Mouse (Mus musculus) layer of hippocampus, adult 2 months (tissue): ENCODE results near the gene Ptprm. TPM values are rescaled to one million over a fixed set of nuclear protein-coding genes. Genes with fewer than 3 reads are reported as not detected.
A peak's percentile ranks its signal among the peaks of the same experiment; 100 is the strongest.

ENCODE experiments used
- DNase-seq, 2 experiments: peaks; one replicate each; pipeline ENCODE4 v3.0.0; 2022; ENCODE audit warnings: low spot score in 2 of 2
- H3K27ac ChIP-seq: fragments of 200-600 bp; 2 replicates; pipeline ENCODE4 v1.8.1; 2022
- H3K4me3 ChIP-seq: fragments of 200-600 bp; 2 replicates; pipeline ENCODE4 v1.8.1; 2022; ENCODE audit warnings: mild to moderate bottlenecking
- CTCF ChIP-seq: fragments of 200-600 bp; conservative IDR thresholded peaks from 2 replicates; pipeline ENCODE4 v1.8.1; 2022; ENCODE audit warnings: antibody characterized with exemption, mild to moderate bottlenecking, moderate library complexity
- total RNA-seq, 2 experiments: library from RNA; stranded (reverse); gene quantifications; 2 replicates each; pipeline ENCODE4 v1.2.3; 2021

The Ptprm gene
- total RNA-seq, 2 experiments from 2014 or later: 21.1 to 26.4 TPM

DNA sequence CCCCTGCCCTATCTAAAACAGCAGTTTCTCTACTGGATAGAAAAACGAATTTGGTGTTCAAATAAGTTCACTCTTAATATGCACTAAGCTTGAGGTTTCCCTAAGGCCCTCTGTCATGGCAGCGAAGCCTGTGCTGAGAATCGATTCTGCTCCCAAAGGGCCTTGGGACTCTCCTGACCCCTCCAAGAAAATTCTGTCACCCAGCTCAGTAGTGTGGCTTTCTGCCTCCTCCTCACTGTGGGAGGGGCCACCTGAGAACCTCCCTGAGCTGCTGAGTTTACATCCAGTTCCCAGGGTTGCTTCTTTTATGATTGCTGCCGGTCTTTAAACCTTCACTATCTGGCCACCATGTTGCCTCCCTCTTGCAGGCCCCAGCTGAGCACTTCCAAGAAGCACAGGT lies 666.7 kb downstream of the Ptprm start:
- Histone ChIP-seq H3K4me3 (no peak overlapping the region), H3K27ac (peak overlapping the region; percentile 24; the same call in 1 of the 2 replicates)
- DNase-seq: no peak
- no peak for TF ChIP-seq CTCF

DNA sequence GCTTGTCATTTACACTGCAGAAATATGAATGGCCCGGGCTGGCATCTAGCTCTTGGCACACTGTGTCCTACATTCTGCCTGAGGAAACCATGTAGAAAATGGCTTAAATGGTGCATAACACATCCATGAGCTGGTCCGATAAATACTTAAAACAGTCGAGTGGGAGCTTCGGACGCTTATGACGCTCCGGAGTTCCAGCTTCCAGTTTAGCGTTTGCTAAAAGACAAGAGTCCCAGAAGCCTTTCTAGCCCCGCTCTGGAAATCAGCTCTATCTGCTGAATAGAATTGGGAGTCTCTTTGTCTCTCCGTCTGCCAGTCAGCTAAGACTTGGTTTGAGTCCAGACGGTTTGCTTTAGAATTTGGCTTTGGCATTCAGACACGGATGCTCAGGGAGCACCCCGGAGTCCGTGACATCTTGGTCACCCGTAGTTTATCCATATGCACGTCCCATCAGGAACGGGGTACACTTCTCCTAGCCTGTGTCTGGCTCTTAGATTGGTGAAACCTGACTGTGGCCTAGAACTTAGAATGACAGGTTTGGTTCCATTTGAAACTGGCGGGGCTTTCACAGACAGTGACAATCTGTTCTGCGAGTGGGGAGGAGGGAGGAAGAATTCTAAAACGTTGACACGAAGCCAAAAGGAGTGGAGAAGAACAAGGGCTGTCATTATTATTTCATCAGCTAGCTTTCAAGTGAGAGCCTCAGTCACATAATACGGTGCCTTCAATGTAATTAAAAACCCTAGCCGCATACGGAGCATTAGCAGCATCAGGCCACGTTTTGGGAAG lies 667.4 kb downstream of the Ptprm start:
- DNase-seq: peak; percentile 31 to 60
- no peak overlapping the region for H3K27ac ChIP-seq
- no peak for TF ChIP-seq CTCF
- H3K4me3 ChIP-seq: no peak overlapping the region; the same call in 1 of the 2 replicates

DNA sequence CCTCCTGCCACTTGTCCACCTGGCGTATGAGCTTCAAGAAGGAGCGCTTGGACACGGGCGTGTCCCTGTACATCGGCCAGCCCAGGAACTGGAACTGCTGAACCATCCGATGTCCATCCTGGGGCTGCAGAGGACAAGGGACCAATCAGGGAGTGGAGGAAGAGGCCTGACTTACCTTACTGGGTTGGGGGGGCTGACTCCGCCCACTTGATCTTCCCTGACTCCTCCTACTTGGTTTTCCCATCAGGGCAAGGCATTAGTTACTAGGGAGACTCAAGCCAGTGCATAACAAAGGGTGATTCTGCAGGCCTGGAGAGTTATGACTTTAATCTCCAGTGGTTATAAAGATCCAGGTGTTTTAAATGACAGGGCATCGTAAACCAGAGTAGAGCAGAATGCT lies 670.8 kb downstream of the Ptprm start:
- H3K4me3 ChIP-seq: no peak overlapping the region
- DNase-seq: no peak
- TF ChIP-seq CTCF: no peak
- no peak overlapping the region for H3K27ac ChIP-seq

DNA sequence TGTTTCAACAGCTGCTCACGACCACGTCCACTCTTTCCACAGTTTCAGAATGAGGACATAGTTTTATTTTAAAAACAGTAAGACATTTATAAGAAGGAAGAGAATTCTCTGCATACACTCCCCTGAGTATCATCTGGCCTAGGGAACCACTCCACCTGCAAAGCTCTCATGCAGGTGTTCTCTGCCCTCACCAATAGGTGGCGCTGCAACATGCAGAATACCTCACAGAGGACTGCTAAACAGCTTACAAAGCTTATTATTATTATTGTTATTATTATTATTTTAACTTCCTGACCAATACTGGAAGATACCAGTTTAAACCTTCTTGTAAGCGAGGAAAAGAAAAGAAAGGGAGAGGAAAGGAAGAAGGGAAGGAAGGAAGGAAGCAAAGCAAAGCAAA lies 673.6 kb downstream of the Ptprm start:
- peak in 1 of 2 experiments; percentile 67 for DNase-seq
- H3K4me3 ChIP-seq: no peak overlapping the region
- H3K27ac ChIP-seq: no peak overlapping the region
- TF ChIP-seq CTCF: peak; percentile 96

- TF ChIP-seq CTCF: no peak
- no peak overlapping the region for H3K27ac ChIP-seq
- DNase-seq: no peak
- no peak overlapping the region for H3K4me3 ChIP-seq
Measured at GRCm38 (mm10) chr17:66674667-66675066, 679.6 kb downstream of the Ptprm start.

- DNase-seq: no peak
- H3K27ac ChIP-seq: no peak overlapping the region
- no peak for TF ChIP-seq CTCF
- H3K4me3 ChIP-seq: no peak overlapping the region
Measured at GRCm38 (mm10) chr17:66671715-66672230, 682.5 kb downstream of the Ptprm start.

- Histone ChIP-seq H3K4me3 (no peak overlapping the region), H3K27ac (no peak overlapping the region)
- no peak for TF ChIP-seq CTCF
- no peak for DNase-seq
Measured at GRCm38 (mm10) chr17:66671287-66671686, 683.0 kb downstream of the Ptprm start.

GRCm38 (mm10) chr17:66665791-66666190 lies 688.5 kb downstream of the Ptprm start:
- DNase-seq: no peak
- TF ChIP-seq CTCF: no peak
- Histone ChIP-seq H3K27ac (no peak overlapping the region), H3K4me3 (no peak overlapping the region)

GRCm38 (mm10) chr17:66665201-66665756 lies 689.0 kb downstream of the Ptprm start:
- Histone ChIP-seq H3K27ac (no peak overlapping the region), H3K4me3 (no peak overlapping the region)
- DNase-seq: no peak
- TF ChIP-seq CTCF: no peak

DNA sequence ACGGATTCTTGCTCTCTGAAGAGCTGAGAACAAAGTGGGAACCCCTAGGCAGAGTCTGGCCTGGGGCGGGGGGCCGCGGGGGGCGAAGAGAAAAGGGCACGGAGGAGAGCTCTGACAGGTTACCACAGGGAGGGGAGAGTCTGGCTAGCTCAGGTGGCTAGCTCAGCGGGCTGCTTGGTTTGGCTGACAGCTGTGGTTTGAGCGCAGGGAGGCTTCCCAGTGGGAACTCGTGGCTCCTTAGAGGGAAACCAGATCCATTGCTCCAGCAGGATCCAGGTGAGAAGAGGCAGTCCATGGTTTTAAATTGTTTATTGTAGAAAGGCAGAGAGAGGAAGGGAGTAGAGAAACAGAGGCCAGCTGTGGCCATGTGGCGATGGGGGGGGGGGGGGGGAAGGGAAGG lies 689.5 kb downstream of the Ptprm start:
- no peak for TF ChIP-seq CTCF
- Histone ChIP-seq H3K4me3 (no peak overlapping the region), H3K27ac (no peak overlapping the region)
- DNase-seq: no peak

- Histone ChIP-seq H3K27ac (no peak overlapping the region), H3K4me3 (no peak overlapping the region)
- no peak for TF ChIP-seq CTCF
- no peak for DNase-seq
Measured at GRCm38 (mm10) chr17:66659242-66659641, 695.0 kb downstream of the Ptprm start.

- no peak for TF ChIP-seq CTCF
- no peak overlapping the region for H3K27ac ChIP-seq
- H3K4me3 ChIP-seq: no peak overlapping the region
- DNase-seq: no peak
Measured at GRCm38 (mm10) chr17:66637951-66638722, 716.1 kb downstream of the Ptprm start.

DNA sequence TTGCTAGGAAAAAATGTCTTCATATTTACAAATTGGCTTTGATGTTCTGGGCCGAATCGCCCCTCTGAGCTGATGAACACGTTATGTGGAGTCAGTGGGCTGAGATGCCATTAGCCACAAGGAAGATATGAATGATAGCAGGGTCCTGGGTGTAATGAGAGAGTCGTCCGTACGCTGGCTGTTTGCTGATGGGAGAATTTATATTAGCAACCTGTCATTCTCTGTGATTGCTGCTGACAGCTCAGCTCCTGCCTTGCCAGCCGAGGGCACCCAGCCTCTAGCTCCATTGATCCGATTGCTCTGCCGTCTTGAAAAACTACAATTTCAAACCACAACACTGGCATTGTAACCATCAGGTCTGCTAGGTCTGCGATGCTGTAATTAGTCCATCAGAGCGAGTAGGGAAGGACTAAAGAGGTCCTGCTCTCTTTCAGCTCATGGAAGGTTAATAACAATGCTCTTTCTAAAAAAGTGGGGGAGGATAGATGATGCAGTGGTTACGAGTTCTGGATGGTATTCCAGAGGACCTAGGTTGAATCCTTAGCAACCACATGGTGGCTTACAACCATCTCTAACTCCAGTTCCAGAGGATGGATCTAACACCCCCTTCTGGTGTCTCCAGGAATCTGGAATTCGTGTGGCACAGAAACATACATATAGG lies 734.1 kb downstream of the Ptprm start:
- no peak overlapping the region for H3K4me3 ChIP-seq
- no peak for TF ChIP-seq CTCF
- no peak for DNase-seq
- no peak overlapping the region for H3K27ac ChIP-seq
